Mouse (Mus musculus): ENCODE results near the gene Ap1m2. TPM values are rescaled to one million over a fixed set of nuclear protein-coding genes. Genes with fewer than 3 reads are reported as not detected.
"Not testable (repeated sequence)": the region's sequence is repeated elsewhere in the genome, so short reads cannot be mapped to it uniquely, and the experiment has no call there.

Ap1m2 gene
- polyA plus RNA-seq, 1 experiment from 2014 or later, result 5.3 TPM

DNA sequence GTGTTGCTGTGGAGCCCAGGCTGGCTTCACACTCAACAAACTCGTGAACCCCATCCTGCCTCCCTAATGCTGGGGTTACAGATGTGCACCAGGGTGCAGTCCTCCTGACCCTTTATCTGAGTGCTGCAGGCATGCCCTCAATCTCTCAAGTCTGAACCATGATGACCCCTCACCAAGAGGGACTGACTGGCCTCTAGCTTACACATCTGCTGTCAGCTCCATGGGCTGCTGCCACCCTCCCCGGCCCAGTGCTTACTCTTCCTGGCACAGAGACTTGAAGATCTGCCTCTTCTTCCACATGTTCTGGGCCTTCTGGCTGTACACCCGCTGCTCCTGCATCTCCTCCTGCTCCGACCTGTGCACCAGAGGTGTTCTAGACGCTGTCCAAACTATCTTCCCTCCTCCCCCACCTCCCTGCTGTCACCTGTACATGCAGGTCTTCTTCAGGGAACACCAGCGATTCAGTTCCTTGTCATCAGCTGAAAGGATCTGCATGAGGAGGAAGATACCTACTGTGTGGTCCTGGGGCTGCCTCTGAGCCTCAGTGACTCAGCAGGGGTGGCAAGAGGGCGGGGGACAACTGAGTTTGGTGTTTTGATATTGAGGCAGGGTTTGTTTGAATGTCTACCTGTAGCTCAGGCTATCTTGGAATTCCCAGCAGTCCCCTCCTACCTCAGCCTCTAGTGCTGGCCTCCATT is 37.0 kb downstream of the Ap1m2 start:
- Histone ChIP-seq H3K9ac (ENCODE audit: low read length) (no peak overlapping the region), H3K27ac (ENCODE audit: low read length) (no peak overlapping the region), H3K4me3 (ENCODE audit: low read length) (no peak overlapping the region), H3K36me3 (ENCODE audit: control insufficient read depth, insufficient read depth) (peaks cover 77% of the 10 kb centered on the region), H3K27me3 (ENCODE audit: control insufficient read depth, insufficient read depth, low read length) (no peaks in the 10 kb centered on the region), H3K4me2 (ENCODE audit: low read depth, low read length) (no peak overlapping the region), H3K4me1 (ENCODE audit: control insufficient read depth, insufficient read depth, low read length) (peaks cover 12% of the 10 kb centered on the region), H3K9me3 (replicated peaks; ENCODE audit: control insufficient read depth, low read length) (no peaks in the 10 kb centered on the region)
- WGBS, result 76% methylated on average over 7 of the region's 7 CpGs
- no peak for ATAC-seq (replicated peaks; ENCODE audit: extremely low read depth, insufficient read depth, low FRiP score)

DNA sequence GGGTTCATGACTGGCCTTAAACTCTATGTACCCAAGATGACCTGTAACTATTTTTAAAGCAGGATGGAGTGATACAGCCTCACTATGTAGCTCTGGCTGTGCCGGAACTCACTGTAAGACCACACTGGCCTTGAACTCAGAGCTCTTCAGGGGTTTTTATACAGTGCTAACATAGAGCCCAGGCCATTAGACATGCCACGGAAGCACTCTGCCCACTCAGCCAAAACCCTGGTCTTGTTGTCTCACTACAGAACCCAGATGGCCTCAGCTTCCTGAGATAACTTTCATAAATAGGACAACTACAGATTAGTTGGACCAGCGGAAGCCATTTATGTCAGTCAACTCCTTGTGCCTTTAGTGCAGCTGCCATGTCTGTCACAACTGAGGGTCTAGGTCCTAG is 37.8 kb downstream of the Ap1m2 start:
- Histone ChIP-seq H3K36me3 (ENCODE audit: control insufficient read depth, insufficient read depth) (peaks cover 76% of the 10 kb centered on the region), H3K4me1 (ENCODE audit: control insufficient read depth, insufficient read depth, low read length) (peaks cover 12% of the 10 kb centered on the region), H3K27ac (ENCODE audit: low read length) (0 out of 2 replicates have a peak overlapping the region, but pooled peaks have one; percentile 29), H3K4me3 (ENCODE audit: low read length) (no peak overlapping the region), H3K27me3 (ENCODE audit: control insufficient read depth, insufficient read depth, low read length) (no peaks in the 10 kb centered on the region), H3K9ac (ENCODE audit: low read length) (no peak overlapping the region), H3K4me2 (ENCODE audit: low read depth, low read length) (no peak overlapping the region), H3K9me3 (replicated peaks; ENCODE audit: control insufficient read depth, low read length) (no peaks in the 10 kb centered on the region)
- ATAC-seq (replicated peaks; ENCODE audit: extremely low read depth, insufficient read depth, low FRiP score), result 0 out of 2 replicates have a peak, but pooled peaks have one; percentile 17
- 36% methylated on average over 3 of the region's 3 CpGs for WGBS

DNA sequence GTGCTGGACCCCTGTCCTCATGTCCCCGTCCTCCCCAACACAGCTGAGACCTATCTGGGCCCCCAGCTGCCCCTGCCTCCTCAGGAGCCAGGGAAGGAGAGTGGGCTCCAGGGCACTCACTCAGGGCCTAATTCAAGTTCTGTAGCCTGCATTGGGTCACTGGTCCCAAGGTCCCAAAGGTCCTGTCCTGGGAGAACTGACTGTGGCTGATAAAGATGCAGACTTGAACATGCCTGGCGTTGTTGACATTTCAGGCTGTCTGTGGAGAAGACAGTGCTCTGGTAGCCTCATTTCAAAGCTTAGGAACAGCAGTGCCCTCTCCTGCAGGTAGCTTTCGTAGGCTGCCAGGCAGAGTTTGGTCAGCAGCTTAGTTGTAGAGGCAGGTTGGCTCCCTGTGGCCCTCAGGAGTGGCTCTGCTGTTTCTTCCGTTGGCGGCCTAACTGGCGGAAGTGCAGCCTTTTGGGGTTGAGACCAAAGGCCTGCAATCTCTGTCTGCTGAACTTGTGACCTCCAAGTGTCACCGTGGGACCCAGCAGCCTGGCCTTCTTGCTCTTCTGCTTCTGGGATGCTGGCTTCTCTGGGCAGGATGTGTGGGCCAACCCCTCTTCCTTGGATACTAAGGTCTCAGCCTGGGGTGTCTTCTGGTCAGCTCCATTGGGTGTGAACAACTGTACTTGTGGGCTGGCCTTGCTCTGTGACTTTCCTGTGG is 38.5 kb downstream of the Ap1m2 start:
- no peaks in the 10 kb centered on the region for H3K9me3 ChIP-seq (replicated peaks; ENCODE audit: control insufficient read depth, low read length)
- H3K4me3 ChIP-seq (ENCODE audit: low read length), result no peak overlapping the region
- WGBS, result 62% methylated on average over 7 of the region's 7 CpGs
- H3K27ac ChIP-seq (ENCODE audit: low read length), result peak overlapping the region; percentile 29
- peaks cover 78% of the 10 kb centered on the region for H3K36me3 ChIP-seq (ENCODE audit: control insufficient read depth, insufficient read depth)
- H3K4me1 ChIP-seq (ENCODE audit: control insufficient read depth, insufficient read depth, low read length), result peaks cover 12% of the 10 kb centered on the region
- ATAC-seq (replicated peaks; ENCODE audit: extremely low read depth, insufficient read depth, low FRiP score), result no peak
- no peaks in the 10 kb centered on the region for H3K27me3 ChIP-seq (ENCODE audit: control insufficient read depth, insufficient read depth, low read length)
- no peak overlapping the region for H3K4me2 ChIP-seq (ENCODE audit: low read depth, low read length)
- no peak overlapping the region for H3K9ac ChIP-seq (ENCODE audit: low read length)

DNA sequence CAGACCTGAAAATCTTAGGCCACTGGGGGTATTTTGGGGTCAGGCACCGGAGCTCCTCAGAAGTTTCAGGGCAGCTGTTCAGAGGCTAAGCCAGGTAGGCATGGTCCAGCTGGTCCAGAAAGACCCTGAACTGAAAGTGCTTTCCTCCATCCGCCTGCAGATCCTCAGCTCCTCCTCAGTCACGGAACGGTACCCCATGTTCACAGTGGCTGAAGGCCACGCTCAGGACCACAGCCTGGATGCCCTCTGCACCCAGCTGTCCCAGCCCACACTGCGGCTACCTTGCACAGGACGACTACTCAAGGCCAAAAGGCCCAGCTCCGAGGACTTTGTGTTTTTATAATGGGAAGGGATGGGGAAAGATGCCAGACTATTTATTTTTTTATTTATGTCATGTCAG is 39.0 kb downstream of the Ap1m2 start:
- H3K9ac ChIP-seq (ENCODE audit: low read length), result no peak overlapping the region
- H3K4me2 ChIP-seq (ENCODE audit: low read depth, low read length), result no peak overlapping the region
- H3K9me3 ChIP-seq (replicated peaks; ENCODE audit: control insufficient read depth, low read length), result no peaks in the 10 kb centered on the region
- H3K27ac ChIP-seq (ENCODE audit: low read length), result no peak overlapping the region
- WGBS, result 84% methylated on average over 8 of the region's 8 CpGs
- H3K4me3 ChIP-seq (ENCODE audit: low read length), result no peak overlapping the region
- peaks cover 81% of the 10 kb centered on the region for H3K36me3 ChIP-seq (ENCODE audit: control insufficient read depth, insufficient read depth)
- peaks cover 12% of the 10 kb centered on the region for H3K4me1 ChIP-seq (ENCODE audit: control insufficient read depth, insufficient read depth, low read length)
- H3K27me3 ChIP-seq (ENCODE audit: control insufficient read depth, insufficient read depth, low read length), result no peaks in the 10 kb centered on the region
- ATAC-seq (replicated peaks; ENCODE audit: extremely low read depth, insufficient read depth, low FRiP score), result no peak

DNA sequence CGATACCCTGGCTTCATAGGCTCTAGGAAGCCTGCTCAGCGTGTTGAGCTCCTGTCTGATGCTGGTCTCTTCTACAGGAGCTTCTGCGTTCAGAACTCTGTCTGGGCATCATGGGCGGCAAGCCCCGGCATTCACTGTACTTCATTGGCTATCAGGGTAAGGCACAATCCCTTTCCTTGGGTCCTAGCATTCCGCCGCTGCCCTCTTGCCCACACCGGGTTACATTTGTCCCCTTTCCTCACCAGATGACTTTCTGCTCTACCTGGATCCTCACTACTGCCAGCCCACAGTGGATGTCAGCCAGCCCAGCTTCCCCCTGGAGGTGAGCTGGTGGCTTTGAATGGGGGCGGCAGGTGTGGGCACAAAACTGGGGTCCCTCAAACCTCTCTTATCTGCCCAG is 39.7 kb downstream of the Ap1m2 start:
- no peaks in the 10 kb centered on the region for H3K27me3 ChIP-seq (ENCODE audit: control insufficient read depth, insufficient read depth, low read length)
- no peak overlapping the region for H3K4me2 ChIP-seq (ENCODE audit: low read depth, low read length)
- no peak overlapping the region for H3K4me3 ChIP-seq (ENCODE audit: low read length)
- no peak overlapping the region for H3K9ac ChIP-seq (ENCODE audit: low read length)
- H3K4me1 ChIP-seq (ENCODE audit: control insufficient read depth, insufficient read depth, low read length), result peaks cover 14% of the 10 kb centered on the region
- no peak for ATAC-seq (replicated peaks; ENCODE audit: extremely low read depth, insufficient read depth, low FRiP score)
- H3K36me3 ChIP-seq (ENCODE audit: control insufficient read depth, insufficient read depth), result peaks cover 74% of the 10 kb centered on the region
- no peak overlapping the region for H3K27ac ChIP-seq (ENCODE audit: low read length)
- 92% methylated on average over 9 of the region's 9 CpGs for WGBS
- H3K9me3 ChIP-seq (replicated peaks; ENCODE audit: control insufficient read depth, low read length), result no peaks in the 10 kb centered on the region

DNA sequence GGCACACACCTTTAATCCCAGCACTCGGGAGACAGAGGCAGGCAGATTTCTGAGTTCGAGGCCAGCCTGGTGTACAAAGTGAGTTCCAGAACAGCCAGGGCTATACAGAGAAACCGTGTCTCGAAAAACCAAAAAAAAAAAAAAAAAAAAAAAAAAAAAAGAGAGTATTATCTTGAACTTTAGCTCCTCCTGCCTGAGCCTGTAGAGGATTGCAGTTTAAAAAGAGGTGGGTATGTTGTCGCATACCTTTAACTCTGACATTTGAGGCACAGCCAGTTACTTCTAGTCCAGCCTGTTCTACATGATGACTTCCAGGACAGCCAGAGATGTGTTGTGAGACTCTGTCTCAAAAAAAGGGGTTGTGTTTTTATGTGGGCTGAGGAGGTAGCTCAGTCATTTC is 42.5 kb downstream of the Ap1m2 start:
- WGBS, result 71% methylated on average over 5 of the region's 5 CpGs
- H3K4me2 ChIP-seq (ENCODE audit: low read depth, low read length); H3K9ac ChIP-seq (ENCODE audit: low read length); H3K27ac ChIP-seq (ENCODE audit: low read length); ATAC-seq (replicated peaks; ENCODE audit: extremely low read depth, insufficient read depth, low FRiP score); H3K9me3 ChIP-seq (replicated peaks; ENCODE audit: control insufficient read depth, low read length); H3K4me3 ChIP-seq (ENCODE audit: low read length); H3K27me3 ChIP-seq (ENCODE audit: control insufficient read depth, insufficient read depth, low read length): not testable (repeated sequence)
- peaks cover 31% of the 10 kb centered on the region for H3K4me1 ChIP-seq (ENCODE audit: control insufficient read depth, insufficient read depth, low read length)
- peaks cover 56% of the 10 kb centered on the region for H3K36me3 ChIP-seq (ENCODE audit: control insufficient read depth, insufficient read depth)

DNA sequence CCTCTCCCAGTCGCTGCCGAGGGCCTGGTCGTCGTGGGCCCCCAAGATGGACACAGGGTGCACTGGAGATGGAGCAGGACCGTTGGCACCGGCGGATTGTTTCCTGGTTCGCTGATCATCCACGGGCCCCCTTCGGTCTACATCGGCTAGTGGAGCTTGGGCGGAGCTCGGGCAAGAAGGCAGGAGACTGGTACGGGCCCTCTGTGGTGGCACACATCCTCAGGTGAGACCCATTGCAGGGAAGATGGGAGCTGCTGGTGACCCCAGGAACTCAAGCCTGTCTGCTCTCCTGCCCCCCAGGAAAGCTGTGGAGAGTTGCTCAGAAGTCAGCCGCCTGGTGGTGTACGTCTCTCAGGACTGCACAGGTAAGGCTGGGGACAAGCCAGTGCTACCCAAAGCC is 43.8 kb downstream of the Ap1m2 start:
- no peaks in the 10 kb centered on the region for H3K9me3 ChIP-seq (replicated peaks; ENCODE audit: control insufficient read depth, low read length)
- no peak overlapping the region for H3K27ac ChIP-seq (ENCODE audit: low read length)
- no peak for ATAC-seq (replicated peaks; ENCODE audit: extremely low read depth, insufficient read depth, low FRiP score)
- WGBS, result 93% methylated on average over 16 of the region's 16 CpGs
- H3K9ac ChIP-seq (ENCODE audit: low read length), result no peak overlapping the region
- no peaks in the 10 kb centered on the region for H3K27me3 ChIP-seq (ENCODE audit: control insufficient read depth, insufficient read depth, low read length)
- no peak overlapping the region for H3K4me2 ChIP-seq (ENCODE audit: low read depth, low read length)
- H3K4me1 ChIP-seq (ENCODE audit: control insufficient read depth, insufficient read depth, low read length), result peaks cover 22% of the 10 kb centered on the region
- peaks cover 48% of the 10 kb centered on the region for H3K36me3 ChIP-seq (ENCODE audit: control insufficient read depth, insufficient read depth)
- H3K4me3 ChIP-seq (ENCODE audit: low read length), result no peak overlapping the region

DNA sequence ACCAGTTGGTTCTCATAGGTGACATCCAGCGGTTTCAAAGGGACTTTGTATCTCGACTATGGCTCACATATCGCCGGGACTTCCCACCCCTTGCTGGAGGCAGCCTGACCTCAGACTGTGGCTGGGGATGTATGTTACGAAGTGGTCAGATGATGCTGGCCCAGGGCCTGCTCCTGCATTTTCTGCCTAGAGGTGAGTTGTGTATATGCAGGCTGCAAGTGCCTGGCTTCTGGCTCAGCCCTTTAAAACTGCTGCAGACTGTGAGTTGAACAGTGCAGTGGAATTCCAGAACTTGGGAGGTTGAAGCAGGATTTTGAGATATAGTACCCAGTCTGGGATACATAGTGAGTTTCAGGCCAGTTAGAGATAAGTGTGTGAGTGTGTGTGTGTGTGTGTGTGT is 45.2 kb downstream of the Ap1m2 start:
- WGBS, result 79% methylated on average over 5 of the region's 5 CpGs
- H3K4me3 ChIP-seq (ENCODE audit: low read length), result peak overlapping the region; percentile 90
- no peaks in the 10 kb centered on the region for H3K27me3 ChIP-seq (ENCODE audit: control insufficient read depth, insufficient read depth, low read length)
- peak overlapping the region; percentile 83 for H3K4me2 ChIP-seq (ENCODE audit: low read depth, low read length)
- no peak overlapping the region for H3K27ac ChIP-seq (ENCODE audit: low read length)
- H3K36me3 ChIP-seq (ENCODE audit: control insufficient read depth, insufficient read depth), result peaks cover 34% of the 10 kb centered on the region
- H3K9ac ChIP-seq (ENCODE audit: low read length), result peak overlapping the region; percentile 38
- peaks cover 22% of the 10 kb centered on the region for H3K4me1 ChIP-seq (ENCODE audit: control insufficient read depth, insufficient read depth, low read length)
- no peak for ATAC-seq (replicated peaks; ENCODE audit: extremely low read depth, insufficient read depth, low FRiP score)
- H3K9me3 ChIP-seq (replicated peaks; ENCODE audit: control insufficient read depth, low read length), result no peaks in the 10 kb centered on the region

DNA sequence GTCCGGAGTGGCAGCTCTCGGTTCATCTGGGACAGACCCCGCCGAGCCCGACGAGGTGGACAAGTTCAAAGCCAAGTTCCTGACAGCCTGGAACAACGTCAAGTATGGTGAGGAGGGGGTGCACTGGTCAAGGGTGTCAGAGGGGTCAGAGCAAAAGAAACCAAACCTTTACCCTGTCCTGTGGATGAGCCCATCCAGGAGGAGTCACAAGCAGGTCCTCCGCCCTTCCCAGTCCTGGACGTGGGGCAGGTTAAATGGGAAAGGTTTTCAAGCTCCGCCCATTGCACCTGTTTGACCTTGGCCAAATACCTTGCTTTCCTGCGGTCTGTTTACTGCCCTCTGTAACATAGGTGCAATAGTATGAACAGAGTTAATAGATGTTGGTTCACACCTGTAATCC is 46.5 kb downstream of the Ap1m2 start:
- peaks cover 22% of the 10 kb centered on the region for H3K36me3 ChIP-seq (ENCODE audit: control insufficient read depth, insufficient read depth)
- no peak for ATAC-seq (replicated peaks; ENCODE audit: extremely low read depth, insufficient read depth, low FRiP score)
- H3K9ac ChIP-seq (ENCODE audit: low read length), result peak overlapping the region; percentile 97
- H3K9me3 ChIP-seq (replicated peaks; ENCODE audit: control insufficient read depth, low read length), result no peaks in the 10 kb centered on the region
- peaks cover 22% of the 10 kb centered on the region for H3K4me1 ChIP-seq (ENCODE audit: control insufficient read depth, insufficient read depth, low read length)
- peak overlapping the region; percentile 90 for H3K4me3 ChIP-seq (ENCODE audit: low read length)
- H3K27me3 ChIP-seq (ENCODE audit: control insufficient read depth, insufficient read depth, low read length), result no peaks in the 10 kb centered on the region; the same call in 1 of the 2 replicates
- H3K27ac ChIP-seq (ENCODE audit: low read length), result peak overlapping the region; percentile 84
- H3K4me2 ChIP-seq (ENCODE audit: low read depth, low read length), result peak overlapping the region; percentile 83
- WGBS, result 5% methylated on average over 11 of the region's 11 CpGs

All from heart, embryonic 16.5 days (tissue).